Mouse (Mus musculus) heart, embryonic 15.5 days (tissue): Measurements from ENCODE around the gene Myo18a. TPM values are rescaled to one million over a fixed set of nuclear protein-coding genes. Genes with fewer than 3 reads are reported as not detected.

Source experiments
- ATAC-seq: fragments of 200-750 bp; cut with Nextera tagmentation; replicated peaks from 2 replicates; pipeline ENCODE4 v1.8.0; 2017; ENCODE audit warnings: low read depth, moderate TSS enrichment; ENCODE audit not compliant: insufficient number of reproducible peaks, insufficient read depth, low FRiP score
- H3K27ac ChIP-seq: fragments of 300-500 bp; sonication (generic); 2 replicates; pipeline ENCODE4 v1.5.1; 2015; ENCODE audit warnings: mild to moderate bottlenecking, inconsistent platforms
- H3K27me3 ChIP-seq: fragments of 300-500 bp; sonication (generic); 2 replicates; pipeline ENCODE4 v1.6.1; 2015; ENCODE audit warnings: inconsistent platforms
- H3K36me3 ChIP-seq: fragments of 300-500 bp; sonication (generic); 2 replicates; pipeline ENCODE4 v1.6.1; 2015; ENCODE audit warnings: mild to moderate bottlenecking, inconsistent platforms
- H3K4me1 ChIP-seq: fragments of 300-500 bp; sonication (generic); replicated peaks from 2 replicates; pipeline ENCODE4 v1.6.1; 2015; ENCODE audit warnings: inconsistent platforms
- H3K4me2 ChIP-seq: fragments of 300-500 bp; sonication (generic); 2 replicates; pipeline ENCODE4 v1.6.1; 2015; ENCODE audit warnings: inconsistent platforms, mild to moderate bottlenecking, moderate library complexity
- H3K4me3 ChIP-seq: fragments of 300-500 bp; sonication (generic); 2 replicates; pipeline ENCODE4 v1.5.1; 2015; ENCODE audit warnings: mild to moderate bottlenecking, inconsistent platforms
- H3K9ac ChIP-seq: fragments of 300-500 bp; sonication (generic); 2 replicates; pipeline ENCODE4 v1.6.1; 2015; ENCODE audit warnings: mild to moderate bottlenecking, inconsistent platforms
- H3K9me3 ChIP-seq: fragments of 300-500 bp; sonication (generic); replicated peaks from 2 replicates; pipeline ENCODE4 v1.6.1; 2016; ENCODE audit warnings: inconsistent platforms
- whole genome bisulfite sequencing: fragments of 180-500 bp; shearing (Covaris S2); methylation state at CpG from one replicate; pipeline ENCODE4 v1.1.7; 2015; ENCODE audit warnings: mixed read lengths; 5-methylcytosine and 5-hydroxymethylcytosine counted together
- polyA plus RNA-seq: library from polyadenylated mRNA; unstranded; fragments of >200 nt; fragmentation: Nextera tagmentation; extraction: Ambion mirVana; gene quantifications from 2 replicates; pipeline ENCODE4 v1.2.1, GENCODE M21; 2015

The Myo18a gene
- 107 and 109 TPM in 2 replicates for polyA plus RNA-seq

- peak; percentile 77 for ATAC-seq
- no peaks in the 10 kb centered on the region for H3K36me3 ChIP-seq
- H3K9ac ChIP-seq, result peak within 1 kb of the TSS; percentile 78
- H3K4me1 ChIP-seq, result peaks cover 39% of the 10 kb centered on the region
- peak within 1 kb of the TSS; percentile 71 for H3K4me3 ChIP-seq
- H3K4me2 ChIP-seq, result peak within 1 kb of the TSS; percentile 84
- WGBS, result 2% methylated on average over 74 of the region's 79 CpGs
- peak within 1 kb of the TSS; percentile 81 for H3K27ac ChIP-seq
- no peaks in the 10 kb centered on the region for H3K27me3 ChIP-seq
- no peaks in the 10 kb centered on the region for H3K9me3 ChIP-seq
These were observed at the start of gene Myo18a for GRCm38 (mm10) chr11:77762783-77763672. TSS of gene Myo18a (plus strand) at chr11:77763246.

- no peaks in the 10 kb centered on the region for H3K9me3 ChIP-seq
- ATAC-seq, result no peak
These were observed 49.3 kb upstream of the Myo18a start for GRCm38 (mm10) chr11:77713736-77714135.

GRCm38 (mm10) chr11:77719055-77719454 is 44.0 kb upstream of the Myo18a start:
- Histone ChIP-seq H3K27me3 (no peaks in the 10 kb centered on the region), H3K4me1 (no peaks in the 10 kb centered on the region), H3K9me3 (no peaks in the 10 kb centered on the region), H3K27ac (no peak overlapping the region), H3K4me2 (no peak overlapping the region), H3K36me3 (0 out of 2 replicates have a peak, but pooled peaks cover 4% of the 10 kb centered on the region), H3K9ac (no peak overlapping the region), H3K4me3 (no peak overlapping the region)
- no peak for ATAC-seq
- 95% methylated on average over 2 of the region's 2 CpGs for WGBS

More at GRCm38 (mm10) chr11:77713736-77714135, 49.3 kb upstream of the Myo18a start:
- WGBS, result 92% methylated on average over 3 of the region's 3 CpGs
- Histone ChIP-seq H3K4me3 (no peak overlapping the region), H3K4me1 (no peaks in the 10 kb centered on the region), H3K9ac (no peak overlapping the region), H3K4me2 (no peak overlapping the region), H3K27ac (no peak overlapping the region), H3K36me3 (peaks cover 14% of the 10 kb centered on the region), H3K27me3 (no peaks in the 10 kb centered on the region)

GRCm38 (mm10) chr11:77721389-77721788 is 41.7 kb upstream of the Myo18a start:
- no peak overlapping the region for H3K9ac ChIP-seq
- no peaks in the 10 kb centered on the region for H3K4me1 ChIP-seq
- no peak overlapping the region for H3K27ac ChIP-seq
- H3K4me2 ChIP-seq, result no peak overlapping the region
- WGBS, result 91% methylated on average over 4 of the region's 4 CpGs
- no peaks in the 10 kb centered on the region for H3K9me3 ChIP-seq
- ATAC-seq, result no peak
- no peak overlapping the region for H3K4me3 ChIP-seq
- 0 out of 2 replicates have a peak, but pooled peaks cover 4% of the 10 kb centered on the region for H3K36me3 ChIP-seq
- no peaks in the 10 kb centered on the region for H3K27me3 ChIP-seq

GRCm38 (mm10) chr11:77724766-77725165 is 38.3 kb upstream of the Myo18a start:
- H3K4me3 ChIP-seq, result no peak overlapping the region
- no peaks in the 10 kb centered on the region for H3K27me3 ChIP-seq
- 77% methylated on average over 7 of the region's 7 CpGs for WGBS
- H3K4me1 ChIP-seq, result no peaks in the 10 kb centered on the region
- no peak overlapping the region for H3K4me2 ChIP-seq
- no peaks in the 10 kb centered on the region for H3K36me3 ChIP-seq
- no peak for ATAC-seq
- no peaks in the 10 kb centered on the region for H3K9me3 ChIP-seq
- no peak overlapping the region for H3K27ac ChIP-seq
- no peak overlapping the region for H3K9ac ChIP-seq

GRCm38 (mm10) chr11:77725183-77725582 is 37.9 kb upstream of the Myo18a start, which contains the start of gene Cryba1:
TSS of gene Cryba1 (minus strand) at chr11:77725283.
- WGBS, result 51% methylated on average over 7 of the region's 7 CpGs
- no peak within 1 kb of the TSS for H3K4me2 ChIP-seq

GRCm38 (mm10) chr11:77728587-77728986 is 34.5 kb upstream of the Myo18a start:
- Histone ChIP-seq H3K27ac (no peak overlapping the region), H3K4me1 (no peaks in the 10 kb centered on the region), H3K4me3 (no peak overlapping the region), H3K27me3 (no peaks in the 10 kb centered on the region), H3K4me2 (no peak overlapping the region), H3K36me3 (no peaks in the 10 kb centered on the region), H3K9me3 (no peaks in the 10 kb centered on the region), H3K9ac (no peak overlapping the region)
- 59% methylated on average over 2 of the region's 2 CpGs for WGBS
- ATAC-seq, result no peak

More at GRCm38 (mm10) chr11:77725183-77725582, 37.9 kb upstream of the Myo18a start, which contains the start of gene Cryba1:
- no peaks in the 10 kb centered on the region for H3K36me3 ChIP-seq
- no peak within 1 kb of the TSS for H3K27ac ChIP-seq
- H3K9me3 ChIP-seq, result no peaks in the 10 kb centered on the region
- no peak within 1 kb of the TSS for H3K4me3 ChIP-seq
- H3K4me1 ChIP-seq, result no peaks in the 10 kb centered on the region
- H3K9ac ChIP-seq, result no peak within 1 kb of the TSS
- H3K27me3 ChIP-seq, result no peaks in the 10 kb centered on the region
- no peak for ATAC-seq

GRCm38 (mm10) chr11:77737289-77737688 is 25.8 kb upstream of the Myo18a start:
- no peak for ATAC-seq
- H3K27me3 ChIP-seq, result no peaks in the 10 kb centered on the region

GRCm38 (mm10) chr11:77738555-77738954 is 24.5 kb upstream of the Myo18a start:
- no peak overlapping the region for H3K4me2 ChIP-seq
- H3K4me1 ChIP-seq, result no peaks in the 10 kb centered on the region
- no peaks in the 10 kb centered on the region for H3K36me3 ChIP-seq
- H3K27me3 ChIP-seq, result no peaks in the 10 kb centered on the region
- ATAC-seq, result no peak
- 49% methylated on average over 7 of the region's 7 CpGs for WGBS
- H3K4me3 ChIP-seq, result no peak overlapping the region
- H3K9me3 ChIP-seq, result no peaks in the 10 kb centered on the region
- no peak overlapping the region for H3K9ac ChIP-seq
- H3K27ac ChIP-seq, result no peak overlapping the region

More at GRCm38 (mm10) chr11:77737289-77737688, 25.8 kb upstream of the Myo18a start:
- H3K36me3 ChIP-seq, result no peaks in the 10 kb centered on the region
- no peak overlapping the region for H3K27ac ChIP-seq
- no peak overlapping the region for H3K4me3 ChIP-seq
- 1% methylated on average over 6 of the region's 6 CpGs for WGBS
- H3K4me1 ChIP-seq, result no peaks in the 10 kb centered on the region
- no peak overlapping the region for H3K9ac ChIP-seq
- H3K4me2 ChIP-seq, result no peak overlapping the region
- no peaks in the 10 kb centered on the region for H3K9me3 ChIP-seq

GRCm38 (mm10) chr11:77743966-77744365 is 19.1 kb upstream of the Myo18a start:
- no peak overlapping the region for H3K27ac ChIP-seq
- ATAC-seq, result no peak
- H3K4me3 ChIP-seq, result no peak overlapping the region
- H3K9ac ChIP-seq, result no peak overlapping the region
- no peak overlapping the region for H3K4me2 ChIP-seq
- 28% methylated on average over 6 of the region's 6 CpGs for WGBS
- no peaks in the 10 kb centered on the region for H3K36me3 ChIP-seq
- 0 out of 2 replicates have a peak, but pooled peaks cover 2% of the 10 kb centered on the region for H3K27me3 ChIP-seq
- no peaks in the 10 kb centered on the region for H3K4me1 ChIP-seq
- no peaks in the 10 kb centered on the region for H3K9me3 ChIP-seq

GRCm38 (mm10) chr11:77746652-77747051 is 16.4 kb upstream of the Myo18a start:
- H3K36me3 ChIP-seq, result no peaks in the 10 kb centered on the region
- H3K4me1 ChIP-seq, result no peaks in the 10 kb centered on the region
- WGBS, result 77% methylated on average over 4 of the region's 4 CpGs
- no peak overlapping the region for H3K4me3 ChIP-seq
- no peak overlapping the region for H3K9ac ChIP-seq
- no peak for ATAC-seq
- no peak overlapping the region for H3K4me2 ChIP-seq
- no peaks in the 10 kb centered on the region for H3K9me3 ChIP-seq
- no peak overlapping the region for H3K27ac ChIP-seq
- 0 out of 2 replicates have a peak, but pooled peaks cover 2% of the 10 kb centered on the region for H3K27me3 ChIP-seq
